Mouse (Mus musculus) hindbrain, embryonic 16.5 days (tissue): ENCODE measurements around the gene Klf11. TPM values are rescaled to one million over a fixed set of nuclear protein-coding genes. Genes with fewer than 3 reads are reported as not detected.
A peak's percentile ranks its signal among the peaks of the same experiment; 100 is the strongest.

Experiments
- ATAC-seq: fragments of 200-750 bp; cut with Nextera tagmentation; 2 replicates; pipeline ENCODE4 v1.8.0; 2017; ENCODE audit warnings: moderate TSS enrichment, moderate library complexity
- H3K27ac ChIP-seq: fragments of 300-500 bp; sonication (generic); 2 replicates; pipeline ENCODE4 v1.5.1; 2014; ENCODE audit warnings: low read depth, mild to moderate bottlenecking, control low read depth, low read length, moderate library complexity
- H3K27me3 ChIP-seq: fragments of 300-500 bp; sonication (generic); replicated peaks from 2 replicates; pipeline ENCODE4 v1.6.1; 2014; ENCODE audit warnings: low read length; ENCODE audit not compliant: control insufficient read depth, insufficient read depth
- H3K36me3 ChIP-seq: fragments of 300-500 bp; sonication (generic); 2 replicates; pipeline ENCODE4 v1.6.1; 2014; ENCODE audit warnings: mild to moderate bottlenecking, low read length, moderate library complexity, mixed read lengths; ENCODE audit not compliant: control insufficient read depth, insufficient read depth
- H3K4me1 ChIP-seq: fragments of 300-500 bp; sonication (generic); 2 replicates; pipeline ENCODE4 v1.6.1; 2014; ENCODE audit warnings: low read depth, low read length; ENCODE audit not compliant: control insufficient read depth, insufficient read depth
- H3K4me2 ChIP-seq: fragments of 300-500 bp; sonication (generic); 2 replicates; pipeline ENCODE4 v1.6.1; 2014; ENCODE audit warnings: mild to moderate bottlenecking, low read length, control low read depth, moderate library complexity
- H3K4me3 ChIP-seq: fragments of 300-500 bp; sonication (generic); 2 replicates; pipeline ENCODE4 v1.5.1; 2014; ENCODE audit warnings: mild to moderate bottlenecking, low read length, control low read depth, moderate library complexity
- H3K9ac ChIP-seq: fragments of 300-500 bp; sonication (generic); 2 replicates; pipeline ENCODE4 v1.6.1; 2014; ENCODE audit warnings: low read depth, mild to moderate bottlenecking, control low read depth, low read length, moderate library complexity
- H3K9me3 ChIP-seq: fragments of 300-500 bp; sonication (generic); 2 replicates; pipeline ENCODE4 v1.6.1; 2014; ENCODE audit warnings: mild to moderate bottlenecking, low read length, moderate library complexity; ENCODE audit not compliant: control insufficient read depth
- WGBS: fragments of 180-500 bp; shearing (Covaris S2); extraction: QIAGEN DNeasy Blood & Tissue Kit; methylation state at CpG from one replicate; pipeline ENCODE4 v1.1.7; 2014; 5-methylcytosine and 5-hydroxymethylcytosine counted together
- polyA plus RNA-seq: library from polyadenylated mRNA; unstranded; fragments of >200 nt; fragmentation: Nextera tagmentation; extraction: Ambion mirVana; gene quantifications from 2 replicates; pipeline ENCODE4 v1.2.1, GENCODE M21; 2015

The Klf11 gene
- 14.9 and 15.5 TPM in 2 replicates for polyA plus RNA-seq

DNA sequence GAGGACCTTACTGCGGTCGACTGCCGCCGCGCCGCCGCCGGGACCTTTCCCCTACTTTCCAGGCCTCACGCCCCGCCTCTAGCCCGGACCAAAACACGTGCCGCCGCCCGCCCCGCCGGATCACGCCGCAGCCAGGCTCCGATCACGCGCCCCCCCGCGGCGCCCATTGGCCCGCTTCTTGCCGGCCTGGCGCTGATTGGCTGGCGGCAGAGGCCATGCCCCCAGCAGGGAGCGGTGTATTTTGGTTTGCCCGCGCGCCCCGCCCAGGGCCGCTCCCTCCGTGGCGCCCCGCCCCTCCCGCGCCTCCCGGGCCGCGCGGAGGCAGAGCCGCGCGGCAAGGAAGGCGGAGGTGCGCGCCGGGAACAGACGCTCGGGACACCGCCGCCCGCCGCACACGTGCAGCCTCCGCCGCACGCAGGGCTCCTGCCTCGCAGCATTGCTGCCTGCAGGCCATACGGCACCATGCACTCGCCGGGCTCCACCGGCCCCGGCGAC, at the start of gene Klf11:
TSS of gene Klf11 (plus strand) at position 212 of the 495 bp plus-strand sequence.
- Histone ChIP-seq H3K27ac (peak within 1 kb of the TSS; percentile 93), H3K27me3 (no peaks in the 10 kb centered on the region), H3K36me3 (peaks cover 10% of the 10 kb centered on the region), H3K9ac (peak within 1 kb of the TSS; percentile 95), H3K4me3 (peak within 1 kb of the TSS; percentile 92), H3K4me1 (peaks cover 23% of the 10 kb centered on the region), H3K9me3 (no peaks in the 10 kb centered on the region), H3K4me2 (peak within 1 kb of the TSS; percentile 72)
- WGBS, result 1% methylated on average over 38 of the region's 68 CpGs
- ATAC-seq, result peak; percentile 90

DNA sequence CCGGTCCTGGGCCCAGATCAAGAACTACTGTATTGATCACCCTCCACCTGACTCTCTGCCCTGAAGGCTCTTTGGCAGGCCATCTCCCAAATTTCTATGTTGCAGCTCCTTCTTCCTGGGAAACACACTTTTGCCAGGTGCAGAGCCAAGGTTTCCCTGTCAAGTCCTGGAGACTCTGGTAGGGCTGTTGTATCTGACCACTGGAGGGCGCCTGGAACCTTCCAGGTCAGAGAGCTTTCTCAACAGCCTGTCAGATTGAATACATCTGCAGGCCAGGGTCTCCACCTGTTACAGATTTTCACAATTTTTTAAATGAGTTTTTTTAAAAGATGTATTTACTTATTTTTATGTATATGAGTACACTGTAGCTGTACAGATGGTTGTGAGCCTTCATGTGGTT, 47.8 kb upstream of the Klf11 start:
- Histone ChIP-seq H3K36me3 (no peaks in the 10 kb centered on the region), H3K27ac (no peak overlapping the region), H3K4me2 (no peak overlapping the region), H3K27me3 (no peaks in the 10 kb centered on the region), H3K4me1 (no peaks in the 10 kb centered on the region), H3K4me3 (no peak overlapping the region), H3K9me3 (no peaks in the 10 kb centered on the region), H3K9ac (no peak overlapping the region)
- no peak for ATAC-seq
- 35% methylated on average over 2 of the region's 2 CpGs for WGBS

DNA sequence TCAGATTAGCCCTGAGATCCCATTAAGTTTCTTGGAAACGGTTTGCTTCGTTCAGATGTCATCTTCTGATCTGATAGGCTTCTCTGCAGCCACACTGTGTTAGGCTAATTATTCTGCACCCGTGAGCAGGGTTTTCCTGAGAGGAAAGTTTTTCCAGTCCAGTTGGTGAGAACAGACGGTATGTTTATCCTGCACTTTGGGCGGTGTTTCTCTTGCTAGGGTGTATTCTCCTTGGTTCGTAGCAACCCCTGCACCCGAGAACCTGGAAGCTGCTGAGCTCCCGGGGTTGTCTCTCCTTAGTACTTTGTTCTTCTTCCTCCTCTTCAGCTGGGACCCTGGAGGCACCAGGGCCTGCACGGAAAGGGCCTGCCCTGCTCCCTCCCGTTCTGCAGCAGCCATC, 44.9 kb upstream of the Klf11 start:
- Histone ChIP-seq H3K4me3 (no peak overlapping the region), H3K27ac (no peak overlapping the region), H3K4me1 (no peaks in the 10 kb centered on the region), H3K27me3 (no peaks in the 10 kb centered on the region), H3K9me3 (no peaks in the 10 kb centered on the region), H3K36me3 (no peaks in the 10 kb centered on the region), H3K9ac (no peak overlapping the region), H3K4me2 (no peak overlapping the region)
- WGBS, result 60% methylated on average over 10 of the region's 10 CpGs
- no peak for ATAC-seq

- no peak for ATAC-seq
- Histone ChIP-seq H3K4me3 (no peak overlapping the region), H3K36me3 (no peaks in the 10 kb centered on the region), H3K9me3 (no peaks in the 10 kb centered on the region), H3K27me3 (no peaks in the 10 kb centered on the region), H3K4me1 (no peaks in the 10 kb centered on the region), H3K4me2 (no peak overlapping the region), H3K27ac (no peak overlapping the region), H3K9ac (no peak overlapping the region)
- 85% methylated on average over 6 of the region's 6 CpGs for WGBS
These were observed 38.5 kb upstream of the Klf11 start for GRCm38 (mm10) chr12:24612591-24612990.

DNA sequence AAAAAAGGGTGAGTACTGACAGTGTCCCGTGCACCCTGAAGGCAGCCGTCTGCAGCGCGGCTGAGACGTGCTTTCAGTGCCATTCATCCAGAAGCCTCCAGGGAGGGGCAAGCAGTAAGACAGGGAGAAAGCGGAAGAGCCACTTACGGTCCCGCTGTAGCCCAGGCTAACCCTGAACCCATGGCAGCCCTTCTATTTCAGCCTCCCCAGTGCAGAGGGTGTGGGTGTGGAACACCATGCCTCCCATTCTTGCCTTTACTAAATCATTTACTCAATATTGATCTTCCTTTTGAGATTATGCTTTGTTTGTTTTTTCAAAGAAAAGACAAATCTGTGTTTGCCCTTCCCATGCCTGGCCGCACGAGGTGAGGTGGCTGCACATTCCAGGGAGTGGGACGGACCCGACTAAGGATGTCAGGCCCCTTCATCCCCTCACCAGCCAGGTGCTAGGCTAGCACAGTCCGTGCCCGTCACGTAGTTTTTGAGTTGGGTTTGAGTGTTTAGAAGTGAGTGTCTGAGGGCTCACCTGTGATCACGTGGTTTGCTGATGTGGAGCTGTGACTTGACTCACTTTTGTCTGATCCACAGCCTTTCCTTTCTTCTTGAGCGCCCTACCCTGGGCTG, 36.5 kb upstream of the Klf11 start:
- H3K36me3 ChIP-seq, result no peaks in the 10 kb centered on the region
- no peaks in the 10 kb centered on the region for H3K27me3 ChIP-seq
- ATAC-seq, result no peak
- no peak overlapping the region for H3K27ac ChIP-seq
- H3K4me3 ChIP-seq, result no peak overlapping the region
- no peaks in the 10 kb centered on the region for H3K4me1 ChIP-seq
- 87% methylated on average over 17 of the region's 17 CpGs for WGBS
- no peak overlapping the region for H3K4me2 ChIP-seq
- no peak overlapping the region for H3K9ac ChIP-seq
- no peaks in the 10 kb centered on the region for H3K9me3 ChIP-seq

- 88% methylated on average over 3 of the region's 3 CpGs for WGBS
- Histone ChIP-seq H3K9me3 (no peaks in the 10 kb centered on the region), H3K27ac (no peak overlapping the region), H3K4me1 (no peaks in the 10 kb centered on the region), H3K36me3 (no peaks in the 10 kb centered on the region), H3K27me3 (no peaks in the 10 kb centered on the region), H3K9ac (no peak overlapping the region), H3K4me2 (no peak overlapping the region), H3K4me3 (no peak overlapping the region)
- ATAC-seq, result no peak
These were observed 35.9 kb upstream of the Klf11 start for GRCm38 (mm10) chr12:24615140-24615539.

DNA sequence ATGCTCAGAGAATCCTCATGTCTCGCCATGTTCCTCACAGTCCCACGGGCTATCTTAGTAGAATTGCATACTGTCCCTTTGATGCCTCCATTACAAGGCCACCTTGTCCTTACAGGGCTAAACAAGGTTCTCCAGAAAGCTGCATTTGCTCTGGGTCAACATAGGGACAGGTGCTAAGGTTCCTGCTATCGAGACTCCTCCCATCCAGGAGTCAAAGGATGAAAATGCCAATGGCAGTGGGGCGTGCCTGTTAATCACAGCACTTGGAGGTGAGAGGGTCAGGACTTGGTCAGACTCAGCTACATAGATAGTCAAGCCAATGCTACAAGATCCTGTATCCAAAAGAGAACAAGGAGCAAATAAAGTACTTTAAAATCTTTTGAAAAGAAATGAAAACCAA, 31.6 kb upstream of the Klf11 start:
- no peak for ATAC-seq
- Histone ChIP-seq H3K4me2 (no peak overlapping the region), H3K27ac (no peak overlapping the region), H3K4me1 (peaks cover 3% of the 10 kb centered on the region; the same call in 1 of the 2 replicates), H3K9ac (no peak overlapping the region), H3K4me3 (no peak overlapping the region), H3K9me3 (no peaks in the 10 kb centered on the region), H3K36me3 (no peaks in the 10 kb centered on the region), H3K27me3 (no peaks in the 10 kb centered on the region)
- WGBS, result 89% methylated on average over 4 of the region's 4 CpGs

DNA sequence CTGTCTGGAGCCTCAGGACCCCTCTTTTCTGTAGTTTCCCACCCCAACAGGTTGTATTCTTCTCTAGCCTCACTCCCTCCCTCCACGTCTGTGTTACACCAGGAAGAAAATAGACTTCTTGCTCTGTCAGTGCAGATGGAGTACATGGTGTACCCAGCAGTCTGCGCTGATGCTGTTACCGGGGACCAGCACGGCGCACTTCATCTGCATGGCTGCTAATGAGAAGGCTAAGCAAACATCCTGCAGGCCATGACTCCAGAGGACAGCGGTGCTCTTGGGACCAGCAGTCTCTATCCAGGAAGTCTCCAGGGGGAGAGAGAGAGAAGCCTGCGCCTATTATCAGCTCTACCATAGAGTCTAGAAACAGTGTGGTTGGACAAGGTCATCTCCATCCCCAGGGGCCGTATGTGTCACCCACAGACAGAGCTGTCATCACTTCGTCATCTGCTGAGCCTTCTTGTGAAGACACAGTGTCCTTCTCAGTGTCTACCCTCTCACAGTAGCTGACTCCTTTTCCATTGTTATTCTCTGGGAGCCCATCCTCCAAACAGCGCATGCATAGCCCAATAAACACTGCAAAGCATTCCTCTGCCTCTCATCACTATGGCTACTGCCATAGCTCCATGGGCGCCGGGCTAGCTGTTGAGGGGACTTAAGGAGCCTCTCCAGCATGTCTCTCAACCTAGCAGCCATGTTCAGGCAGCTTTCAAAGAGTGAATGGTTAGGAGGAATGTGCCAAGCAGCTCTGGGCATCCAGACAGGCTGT, 27.4 kb upstream of the Klf11 start:
- 47% methylated on average over 12 of the region's 12 CpGs for WGBS
- no peak overlapping the region for H3K27ac ChIP-seq
- H3K27me3 ChIP-seq, result no peaks in the 10 kb centered on the region
- H3K4me1 ChIP-seq, result peaks cover 3% of the 10 kb centered on the region; the same call in 1 of the 2 replicates
- no peak overlapping the region for H3K9ac ChIP-seq
- no peak overlapping the region for H3K4me2 ChIP-seq
- no peaks in the 10 kb centered on the region for H3K9me3 ChIP-seq
- H3K4me3 ChIP-seq, result no peak overlapping the region
- ATAC-seq, result peak; percentile 66
- H3K36me3 ChIP-seq, result no peaks in the 10 kb centered on the region

DNA sequence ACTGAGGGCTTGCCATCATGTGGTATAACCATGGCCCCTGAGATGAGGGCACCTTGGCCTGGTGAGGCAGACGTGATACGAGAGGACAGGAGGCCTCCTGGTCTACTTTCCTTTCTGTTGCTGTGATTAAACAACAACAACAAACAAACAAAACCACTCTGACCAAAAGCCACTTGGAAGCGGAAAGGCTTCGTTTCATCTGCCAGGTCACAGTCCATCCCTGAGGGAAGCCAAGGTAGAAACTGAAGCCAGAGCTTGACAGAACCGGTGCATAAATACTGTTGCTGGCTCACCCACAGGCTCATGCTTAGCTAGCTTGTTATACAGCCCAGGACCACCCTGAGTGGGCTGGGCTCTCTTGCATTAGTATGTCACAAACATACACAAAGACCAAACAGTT, 24.7 kb upstream of the Klf11 start:
- Histone ChIP-seq H3K9ac (no peak overlapping the region), H3K4me2 (no peak overlapping the region), H3K4me1 (peaks cover 3% of the 10 kb centered on the region; the same call in 1 of the 2 replicates), H3K36me3 (no peaks in the 10 kb centered on the region), H3K27me3 (no peaks in the 10 kb centered on the region), H3K27ac (no peak overlapping the region), H3K9me3 (no peaks in the 10 kb centered on the region), H3K4me3 (no peak overlapping the region)
- ATAC-seq, result no peak
- 94% methylated on average over 5 of the region's 5 CpGs for WGBS
